Mouse (Mus musculus): Measurements from ENCODE around the gene Arl16. TPM values are rescaled to one million over a fixed set of nuclear protein-coding genes. Genes with fewer than 3 reads are reported as not detected.

Gene Arl16
- polyA plus RNA-seq, 1 experiment from 2014 or later: 32.7 TPM

DNA sequence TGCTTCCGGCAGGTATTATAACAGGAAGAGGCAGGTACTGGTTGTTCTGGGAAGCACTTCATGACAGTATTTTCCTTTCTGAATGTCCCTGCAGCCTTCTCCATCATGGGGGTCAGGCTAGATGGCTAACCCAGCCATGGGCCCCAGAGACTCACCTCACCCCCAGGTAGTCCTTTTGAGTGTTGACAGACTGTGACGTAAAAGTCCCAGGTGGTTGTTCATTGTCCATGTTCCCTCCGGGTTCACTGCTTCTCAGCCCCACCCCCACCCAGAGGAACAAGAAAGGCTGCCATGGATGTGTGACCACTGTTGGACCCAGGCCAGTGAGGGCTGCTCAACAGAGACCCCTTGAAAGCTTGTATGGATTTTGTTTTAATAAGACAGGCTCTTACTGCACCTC is 25.9 kb upstream of the Arl16 start:
- ATAC-seq (replicated peaks; ENCODE audit: low FRiP score, low read depth): no peak
- peaks cover 44% of the 10 kb centered on the region for H3K36me3 ChIP-seq (ENCODE audit: insufficient read depth, low read length)

GRCm38 (mm10) chr11:120492878-120493203 is 25.4 kb upstream of the Arl16 start:
- no peak for TF ChIP-seq CTCF (IDR thresholded peaks at IDR 0.05; ENCODE audit: low read depth)
- DNase-seq (ENCODE audit: low spot score) (no peak), ATAC-seq (replicated peaks; ENCODE audit: low FRiP score, low read depth) (no peak)
- H3K27ac ChIP-seq: peak overlapping the region; percentile 95
- peak overlapping the region; percentile 91 for H3K4me3 ChIP-seq (replicated peaks; ENCODE audit: low read depth, low read length)
- peak overlapping the region; percentile 96 for H3K4me2 ChIP-seq (ENCODE audit: low read length)
- peaks cover 46% of the 10 kb centered on the region for H3K36me3 ChIP-seq (ENCODE audit: insufficient read depth, low read length)
- WGBS: 23% methylated on average over 3 of the region's 3 CpGs
- peak overlapping the region; percentile 87 for H3K9ac ChIP-seq (ENCODE audit: low read depth, low read length)
- H3K4me1 ChIP-seq (replicated peaks; ENCODE audit: insufficient read depth, low read length): peaks cover 19% of the 10 kb centered on the region
- no peaks in the 10 kb centered on the region for H3K27me3 ChIP-seq (ENCODE audit: insufficient read depth, low read length)
- no peaks in the 10 kb centered on the region for H3K9me3 ChIP-seq (replicated peaks; ENCODE audit: low read length)

More for the DNA sequence above, 25.9 kb upstream of the Arl16 start:
- no peak for TF ChIP-seq CTCF (IDR thresholded peaks at IDR 0.05; ENCODE audit: low read depth)
- peak overlapping the region; percentile 87 for H3K9ac ChIP-seq (ENCODE audit: low read depth, low read length)
- peak overlapping the region; percentile 91 for H3K4me3 ChIP-seq (replicated peaks; ENCODE audit: low read depth, low read length)
- WGBS: 38% methylated on average over 3 of the region's 3 CpGs
- H3K4me2 ChIP-seq (ENCODE audit: low read length): peak overlapping the region; percentile 96
- peaks cover 19% of the 10 kb centered on the region for H3K4me1 ChIP-seq (replicated peaks; ENCODE audit: insufficient read depth, low read length)
- H3K27me3 ChIP-seq (ENCODE audit: insufficient read depth, low read length): no peaks in the 10 kb centered on the region
- no peaks in the 10 kb centered on the region for H3K9me3 ChIP-seq (replicated peaks; ENCODE audit: low read length)
- H3K27ac ChIP-seq: peak overlapping the region; percentile 95
- no peak for DNase-seq (ENCODE audit: low spot score)

DNA sequence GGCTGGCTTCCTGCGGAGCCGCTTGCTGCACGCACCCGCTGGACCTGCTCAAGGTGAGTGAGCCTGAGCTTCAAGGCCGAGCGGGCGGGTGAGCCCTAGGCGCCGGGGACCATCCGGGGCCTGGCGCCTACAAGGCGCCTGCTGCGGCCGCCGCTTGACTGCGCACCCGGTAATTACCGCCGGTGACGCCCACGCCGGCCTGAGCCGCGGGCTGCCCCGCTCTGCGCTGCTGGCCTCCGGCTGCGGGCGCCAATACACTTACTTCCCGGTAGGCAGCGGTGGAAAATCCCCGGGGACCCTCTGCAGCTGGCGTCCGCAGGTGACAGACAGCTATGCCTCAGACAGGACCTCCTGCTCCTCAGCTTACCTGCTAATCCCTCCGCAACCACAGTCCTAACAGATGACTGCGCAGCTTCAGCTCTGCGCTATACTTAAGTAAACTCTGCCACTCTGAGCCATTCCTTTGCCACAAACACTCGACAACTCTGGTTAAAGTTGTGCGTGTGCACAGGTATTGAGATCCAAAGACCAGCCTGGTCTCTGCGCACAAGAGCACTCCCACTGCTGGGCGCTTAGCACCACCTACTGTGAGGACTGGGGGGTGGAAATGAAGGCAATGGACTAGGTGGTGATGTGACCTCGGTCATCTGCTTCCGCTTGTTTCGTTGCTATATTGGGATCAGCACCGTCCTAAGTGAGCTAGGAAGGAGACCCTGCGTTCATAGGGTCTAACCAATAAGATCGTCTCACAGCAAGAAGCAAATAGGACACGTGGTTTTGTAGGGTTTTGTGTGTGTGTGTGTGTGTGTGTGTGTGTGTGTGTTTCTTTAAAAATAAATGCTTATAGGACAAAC is 24.8 kb upstream of the Arl16 start:
- H3K4me3 ChIP-seq (replicated peaks; ENCODE audit: low read depth, low read length): peak overlapping the region; percentile 91
- peak; percentile 73 for DNase-seq (ENCODE audit: low spot score)
- under 1% methylated on average over 48 of the region's 48 CpGs for WGBS
- H3K4me1 ChIP-seq (replicated peaks; ENCODE audit: insufficient read depth, low read length): peaks cover 19% of the 10 kb centered on the region
- H3K4me2 ChIP-seq (ENCODE audit: low read length): peak overlapping the region; percentile 96
- peaks cover 46% of the 10 kb centered on the region for H3K36me3 ChIP-seq (ENCODE audit: insufficient read depth, low read length)
- H3K9me3 ChIP-seq (replicated peaks; ENCODE audit: low read length): no peaks in the 10 kb centered on the region
- H3K27me3 ChIP-seq (ENCODE audit: insufficient read depth, low read length): no peaks in the 10 kb centered on the region
- no peak; the same call in none of the 2 replicates for ATAC-seq (replicated peaks; ENCODE audit: low FRiP score, low read depth)
- H3K27ac ChIP-seq: peak overlapping the region; percentile 95
- peak; percentile 55 for TF ChIP-seq CTCF (IDR thresholded peaks at IDR 0.05; ENCODE audit: low read depth)
- peak overlapping the region; percentile 87 for H3K9ac ChIP-seq (ENCODE audit: low read depth, low read length)

GRCm38 (mm10) chr11:120491317-120492023 is 24.1 kb upstream of the Arl16 start, which contains the start of gene Slc25a10:
Gene Slc25a10, plus strand, starts transcription at chr11:120491840.
- Histone ChIP-seq H3K27ac (peak within 1 kb of the TSS; percentile 95), H3K9me3 (replicated peaks; ENCODE audit: low read length) (no peaks in the 10 kb centered on the region), H3K9ac (ENCODE audit: low read depth, low read length) (peak within 1 kb of the TSS; percentile 87), H3K27me3 (ENCODE audit: insufficient read depth, low read length) (no peaks in the 10 kb centered on the region), H3K4me2 (ENCODE audit: low read length) (peak within 1 kb of the TSS; percentile 96), H3K4me1 (replicated peaks; ENCODE audit: insufficient read depth, low read length) (peaks cover 19% of the 10 kb centered on the region), H3K36me3 (ENCODE audit: insufficient read depth, low read length) (peaks cover 45% of the 10 kb centered on the region), H3K4me3 (replicated peaks; ENCODE audit: low read depth, low read length) (peak within 1 kb of the TSS; percentile 91)
- DNase-seq (ENCODE audit: low spot score): peak; percentile 95
- ATAC-seq (replicated peaks; ENCODE audit: low FRiP score, low read depth): peak; percentile 72
- no peak; the same call in 1 of the 2 replicates for TF ChIP-seq CTCF (IDR thresholded peaks at IDR 0.05; ENCODE audit: low read depth)
- WGBS: 0% methylated on average over 35 of the region's 35 CpGs

GRCm38 (mm10) chr11:120490291-120491046 is 23.1 kb upstream of the Arl16 start:
- DNase-seq (ENCODE audit: low spot score) (no peak), ATAC-seq (replicated peaks; ENCODE audit: low FRiP score, low read depth) (no peak)
- TF ChIP-seq CTCF (IDR thresholded peaks at IDR 0.05; ENCODE audit: low read depth): no peak
- peaks cover 26% of the 10 kb centered on the region for H3K4me1 ChIP-seq (replicated peaks; ENCODE audit: insufficient read depth, low read length)
- H3K9me3 ChIP-seq (replicated peaks; ENCODE audit: low read length): no peaks in the 10 kb centered on the region
- 34% methylated on average over 4 of the region's 4 CpGs for WGBS
- no peak overlapping the region for H3K9ac ChIP-seq (ENCODE audit: low read depth, low read length)
- H3K36me3 ChIP-seq (ENCODE audit: insufficient read depth, low read length): peaks cover 37% of the 10 kb centered on the region
- peak overlapping the region; percentile 95 for H3K27ac ChIP-seq
- no peak overlapping the region for H3K4me3 ChIP-seq (replicated peaks; ENCODE audit: low read depth, low read length)
- no peaks in the 10 kb centered on the region for H3K27me3 ChIP-seq (ENCODE audit: insufficient read depth, low read length)
- peak overlapping the region; percentile 96 for H3K4me2 ChIP-seq (ENCODE audit: low read length)
